Mouse (Mus musculus): ENCODE data around the gene Peg10. TPM values are rescaled to one million over a fixed set of nuclear protein-coding genes. Genes with fewer than 3 reads are reported as not detected.

Peg10 gene
- not detected for polyA plus RNA-seq (2017; shearing (Covaris generic))

DNA sequence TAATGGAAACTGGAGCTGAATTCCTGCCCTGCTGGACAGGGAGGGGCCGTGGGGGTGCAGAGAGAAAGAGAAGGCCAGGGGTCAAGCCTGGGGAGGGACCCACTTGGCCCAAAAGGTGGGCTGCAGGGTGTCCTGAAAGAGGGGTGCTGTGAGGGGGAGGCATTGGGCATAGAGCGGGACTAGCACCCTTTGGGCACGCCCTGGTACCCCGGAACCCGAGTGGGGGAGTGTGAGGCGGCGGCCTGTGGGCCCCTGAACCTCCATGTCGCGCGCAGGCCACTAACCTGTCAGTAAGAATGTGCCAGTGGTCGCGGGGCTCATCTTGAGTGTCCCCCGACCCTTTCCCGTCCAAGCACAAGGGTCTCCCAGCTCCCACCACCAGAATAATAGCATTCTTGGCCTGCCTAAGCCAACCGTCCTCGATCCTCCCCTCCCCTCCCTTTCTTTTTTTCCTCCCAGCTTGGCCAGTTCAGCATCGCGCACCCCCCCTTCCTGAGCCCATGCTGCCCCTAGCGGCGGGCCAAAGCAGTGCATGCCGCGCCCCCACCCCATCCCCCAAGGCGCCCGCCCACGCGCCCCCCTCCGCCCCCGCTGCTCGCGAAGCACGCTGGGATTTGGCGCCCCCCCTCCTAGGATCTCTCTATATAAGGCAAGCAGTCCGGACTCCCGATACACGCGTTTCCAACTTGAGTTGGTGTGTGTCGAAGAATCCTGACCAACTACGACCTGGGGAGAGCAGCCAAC is at the start of gene Peg10, which contains the start of gene Sgce:
Peg10 (plus strand) TSS at position 611 of the 744 bp plus-strand sequence.
Sgce (minus strand) TSS at position 512 of the 744 bp plus-strand sequence.

Other genes with a start within 250 kb of the Peg10 start
- under 1 TPM; 0.23 to 0.65 TPM for gene Col1a2, start 242.5 kb upstream of the Peg10 start, polyA plus RNA-seq (2017; shearing (Covaris generic))
- 10 to 100 TPM; 28.2 to 31.1 TPM for gene Casd1, start 146.5 kb upstream of the Peg10 start, polyA plus RNA-seq (2017; shearing (Covaris generic))
- 1 to 10 TPM in 1 of 2 experiments, under 1 TPM in 1; 0.25 to 1.2 TPM for gene Sgce, start 99 bp upstream of the Peg10 start, polyA plus RNA-seq (2017; shearing (Covaris generic))
- gene Ppp1r9a, start 155.6 kb downstream of the Peg10 start, polyA plus RNA-seq (2017; shearing (Covaris generic)): under 1 TPM; 0.12 to 0.41 TPM

All from activated CD4-positive, CD25-positive, alpha-beta regulatory T cell (primary cell).